Mouse (Mus musculus): ENCODE results near the gene Macrod2. TPM values are rescaled to one million over a fixed set of nuclear protein-coding genes. Genes with fewer than 3 reads are reported as not detected.

Gene Macrod2
- polyA plus RNA-seq, 1 experiment from 2014 or later = 22.7 TPM

- peak; percentile 35 for ATAC-seq
- H3K9ac ChIP-seq (replicated peaks; ENCODE audit: low read depth) = no peak overlapping the region
- no peaks in the 10 kb centered on the region for H3K27me3 ChIP-seq (replicated peaks; ENCODE audit: insufficient read depth, low read length)
- H3K9me3 ChIP-seq (ENCODE audit: low read length) = no peaks in the 10 kb centered on the region
- H3K4me2 ChIP-seq (replicated peaks; ENCODE audit: low read depth, low read length) = 0 out of 2 replicates have a peak overlapping the region, but pooled peaks have one; percentile 8
- TF ChIP-seq EP300 (IDR thresholded peaks at IDR 0.05) (no peak), CTCF (IDR thresholded peaks at IDR 0.05) (no peak)
- DNase-seq (ENCODE audit: low spot score) = peak; percentile 60
- 45% methylated on average over 16 of the region's 16 CpGs for WGBS
- no peak overlapping the region for H3K27ac ChIP-seq (ENCODE audit: low read length)
- no peaks in the 10 kb centered on the region for H3K36me3 ChIP-seq (ENCODE audit: insufficient read depth, low read length)
- no peaks in the 10 kb centered on the region for H3K4me1 ChIP-seq (ENCODE audit: insufficient read depth, low read depth, low read length)
- H3K4me3 ChIP-seq (ENCODE audit: low read depth, low read length) = no peak overlapping the region
Measured at GRCm38 (mm10) chr2:141434731-141435570, 1039.8 kb downstream of the Macrod2 start.

GRCm38 (mm10) chr2:141441896-141442295 is 1046.8 kb downstream of the Macrod2 start:
- no peak overlapping the region for H3K4me2 ChIP-seq (replicated peaks; ENCODE audit: low read depth, low read length)
- no peak for DNase-seq (ENCODE audit: low spot score)
- H3K27ac ChIP-seq (ENCODE audit: low read length) = no peak overlapping the region
- no peak for TF ChIP-seq EP300 (IDR thresholded peaks at IDR 0.05)
- no peak for TF ChIP-seq CTCF (IDR thresholded peaks at IDR 0.05)
- H3K36me3 ChIP-seq (ENCODE audit: insufficient read depth, low read length) = no peaks in the 10 kb centered on the region
- H3K27me3 ChIP-seq (replicated peaks; ENCODE audit: insufficient read depth, low read length) = no peaks in the 10 kb centered on the region
- H3K4me3 ChIP-seq (ENCODE audit: low read depth, low read length) = no peak overlapping the region
- H3K9ac ChIP-seq (replicated peaks; ENCODE audit: low read depth) = no peak overlapping the region
- WGBS = 42% methylated on average over 2 of the region's 2 CpGs
- H3K9me3 ChIP-seq (ENCODE audit: low read length) = no peaks in the 10 kb centered on the region
- no peaks in the 10 kb centered on the region for H3K4me1 ChIP-seq (ENCODE audit: insufficient read depth, low read depth, low read length)
- ATAC-seq = no peak

GRCm38 (mm10) chr2:141449078-141449680 is 1054.1 kb downstream of the Macrod2 start:
- WGBS = 23% methylated on average over 2 of the region's 2 CpGs

GRCm38 (mm10) chr2:141463946-141464345 is 1068.8 kb downstream of the Macrod2 start:
- 86% methylated on average over 1 of the region's 1 CpGs for WGBS
- TF ChIP-seq CTCF (IDR thresholded peaks at IDR 0.05) = no peak
- no peak for TF ChIP-seq EP300 (IDR thresholded peaks at IDR 0.05)
- Histone ChIP-seq H3K36me3 (ENCODE audit: insufficient read depth, low read length) (no peaks in the 10 kb centered on the region), H3K9me3 (ENCODE audit: low read length) (no peaks in the 10 kb centered on the region), H3K4me1 (ENCODE audit: insufficient read depth, low read depth, low read length) (no peaks in the 10 kb centered on the region), H3K27me3 (replicated peaks; ENCODE audit: insufficient read depth, low read length) (no peaks in the 10 kb centered on the region), H3K4me3 (ENCODE audit: low read depth, low read length) (no peak overlapping the region), H3K27ac (ENCODE audit: low read length) (no peak overlapping the region), H3K9ac (replicated peaks; ENCODE audit: low read depth) (no peak overlapping the region), H3K4me2 (replicated peaks; ENCODE audit: low read depth, low read length) (no peak overlapping the region)
- DNase-seq (ENCODE audit: low spot score) (no peak), ATAC-seq (no peak)

More at GRCm38 (mm10) chr2:141449078-141449680, 1054.1 kb downstream of the Macrod2 start:
- ATAC-seq (no peak), DNase-seq (ENCODE audit: low spot score) (no peak)
- Histone ChIP-seq H3K27me3 (replicated peaks; ENCODE audit: insufficient read depth, low read length) (no peaks in the 10 kb centered on the region), H3K4me1 (ENCODE audit: insufficient read depth, low read depth, low read length) (no peaks in the 10 kb centered on the region), H3K36me3 (ENCODE audit: insufficient read depth, low read length) (no peaks in the 10 kb centered on the region), H3K4me3 (ENCODE audit: low read depth, low read length) (no peak overlapping the region), H3K27ac (ENCODE audit: low read length) (no peak overlapping the region), H3K9me3 (ENCODE audit: low read length) (no peaks in the 10 kb centered on the region), H3K9ac (replicated peaks; ENCODE audit: low read depth) (no peak overlapping the region), H3K4me2 (replicated peaks; ENCODE audit: low read depth, low read length) (no peak overlapping the region)
- TF ChIP-seq EP300 (IDR thresholded peaks at IDR 0.05) (no peak), CTCF (IDR thresholded peaks at IDR 0.05) (no peak)

GRCm38 (mm10) chr2:141472791-141473190 is 1077.7 kb downstream of the Macrod2 start:
- H3K9me3 ChIP-seq (ENCODE audit: low read length) = no peaks in the 10 kb centered on the region
- H3K4me2 ChIP-seq (replicated peaks; ENCODE audit: low read depth, low read length) = no peak overlapping the region
- H3K36me3 ChIP-seq (ENCODE audit: insufficient read depth, low read length) = no peaks in the 10 kb centered on the region
- no peak for TF ChIP-seq CTCF (IDR thresholded peaks at IDR 0.05)
- no peak for TF ChIP-seq EP300 (IDR thresholded peaks at IDR 0.05)
- 90% methylated on average over 1 of the region's 1 CpGs for WGBS
- ATAC-seq (no peak), DNase-seq (ENCODE audit: low spot score) (no peak)
- H3K4me3 ChIP-seq (ENCODE audit: low read depth, low read length) = no peak overlapping the region
- H3K27me3 ChIP-seq (replicated peaks; ENCODE audit: insufficient read depth, low read length) = no peaks in the 10 kb centered on the region
- no peaks in the 10 kb centered on the region for H3K4me1 ChIP-seq (ENCODE audit: insufficient read depth, low read depth, low read length)
- H3K9ac ChIP-seq (replicated peaks; ENCODE audit: low read depth) = no peak overlapping the region
- H3K27ac ChIP-seq (ENCODE audit: low read length) = no peak overlapping the region

GRCm38 (mm10) chr2:141477585-141477984 is 1082.5 kb downstream of the Macrod2 start:
- ATAC-seq (no peak), DNase-seq (ENCODE audit: low spot score) (no peak)
- Histone ChIP-seq H3K4me3 (ENCODE audit: low read depth, low read length) (no peak overlapping the region), H3K4me2 (replicated peaks; ENCODE audit: low read depth, low read length) (no peak overlapping the region), H3K36me3 (ENCODE audit: insufficient read depth, low read length) (no peaks in the 10 kb centered on the region), H3K9me3 (ENCODE audit: low read length) (no peaks in the 10 kb centered on the region), H3K4me1 (ENCODE audit: insufficient read depth, low read depth, low read length) (no peaks in the 10 kb centered on the region), H3K27me3 (replicated peaks; ENCODE audit: insufficient read depth, low read length) (no peaks in the 10 kb centered on the region), H3K27ac (ENCODE audit: low read length) (no peak overlapping the region), H3K9ac (replicated peaks; ENCODE audit: low read depth) (no peak overlapping the region)
- 71% methylated on average over 3 of the region's 3 CpGs for WGBS
- TF ChIP-seq EP300 (IDR thresholded peaks at IDR 0.05) (no peak), CTCF (IDR thresholded peaks at IDR 0.05) (no peak)

Measured in lung, postnatal 0 days (tissue).